Mouse (Mus musculus) heart, adult 2 months (tissue): ENCODE data around the gene Olfr491. TPM values are rescaled to one million over a fixed set of nuclear protein-coding genes. Genes with fewer than 3 reads are reported as not detected.

Experiments used
- DNase-seq, 2 experiments: peaks; one replicate each; pipeline ENCODE4 v3.0.0; 2021
- H3K27ac ChIP-seq: fragments of 200-600 bp; 2 replicates; pipeline ENCODE4 v1.8.1; 2022
- H3K27me3 ChIP-seq: fragments of 200-500 bp; 2 replicates; pipeline ENCODE4 v1.6.1; 2012; ENCODE audit warnings: mild to moderate bottlenecking, low read length, inconsistent platforms, mixed read lengths; ENCODE audit not compliant: control insufficient read depth, insufficient read depth
- H3K36me3 ChIP-seq: fragments of 200-500 bp; 2 replicates; pipeline ENCODE4 v1.6.1; 2012; ENCODE audit warnings: low read length, inconsistent platforms; ENCODE audit not compliant: control insufficient read depth, insufficient read depth
- H3K4me1 ChIP-seq: fragments of 200-500 bp; 2 replicates; pipeline ENCODE4 v1.6.1; 2011; ENCODE audit warnings: low read length; ENCODE audit not compliant: control insufficient read depth, insufficient read depth
- H3K4me3 ChIP-seq: fragments of 200-600 bp; 2 replicates; pipeline ENCODE4 v1.8.1; 2022
- H3K79me2 ChIP-seq: fragments of 200-500 bp; replicated peaks from 2 replicates; pipeline ENCODE4 v1.6.1; 2012; ENCODE audit warnings: mild to moderate bottlenecking, inconsistent platforms, low read length, moderate library complexity, mixed read lengths; ENCODE audit not compliant: control insufficient read depth, insufficient read depth
- H3K9ac ChIP-seq: fragments of 200-500 bp; 2 replicates; pipeline ENCODE4 v1.6.1; 2012; ENCODE audit warnings: low read depth, mild to moderate bottlenecking, control low read depth, inconsistent platforms, low read length, mixed read lengths
- CTCF ChIP-seq: fragments of 200-600 bp; IDR thresholded peaks from 2 replicates; pipeline ENCODE4 v1.8.1; 2022; ENCODE audit warnings: antibody characterized with exemption, mild to moderate bottlenecking, moderate library complexity
- EP300 ChIP-seq: fragments of 200-500 bp; IDR thresholded peaks from 2 replicates; pipeline ENCODE4 v1.6.1; 2011; ENCODE audit warnings: low read depth, low read length, control low read depth; ENCODE audit not compliant: insufficient read depth
- POLR2A ChIP-seq: fragments of 200-500 bp; IDR thresholded peaks from 2 replicates; pipeline ENCODE4 v1.6.1; 2011; ENCODE audit warnings: mild to moderate bottlenecking, low read depth, low read length, control low read depth; ENCODE audit not compliant: insufficient read depth
- WGBS: fragments of 180-500 bp; shearing (Covaris S2); methylation state at CpG from one replicate; pipeline ENCODE4 v1.1.7; 2018; 5-methylcytosine and 5-hydroxymethylcytosine counted together
- intact Hi-C: fragments of 180-260 bp; cut with DNase I; formaldehyde crosslinking; loops from one replicate; pipeline ENCODE4 v1.15.1; 2025
- long read RNA-seq: library from polyadenylated mRNA; stranded (forward); transcript quantifications from one replicate; pipeline ENCODE4 v2.0.0, GENCODE M21; 2021
- polyA plus RNA-seq: library from polyadenylated mRNA; depleted of rRNA; stranded (reverse); fragments of >200 nt; gene quantifications from 2 replicates; pipeline ENCODE4 v1.2.3, GENCODE M21; 2012; rRNA removed
- total RNA-seq, 2 experiments: library from RNA; stranded (reverse); gene quantifications; 2 replicates each; pipeline ENCODE4 v1.2.3; 2021

Gene Olfr491
- total RNA-seq (not detected), polyA plus RNA-seq (not detected in 2 replicates)
- long read RNA-seq, result 0 reads

DNA sequence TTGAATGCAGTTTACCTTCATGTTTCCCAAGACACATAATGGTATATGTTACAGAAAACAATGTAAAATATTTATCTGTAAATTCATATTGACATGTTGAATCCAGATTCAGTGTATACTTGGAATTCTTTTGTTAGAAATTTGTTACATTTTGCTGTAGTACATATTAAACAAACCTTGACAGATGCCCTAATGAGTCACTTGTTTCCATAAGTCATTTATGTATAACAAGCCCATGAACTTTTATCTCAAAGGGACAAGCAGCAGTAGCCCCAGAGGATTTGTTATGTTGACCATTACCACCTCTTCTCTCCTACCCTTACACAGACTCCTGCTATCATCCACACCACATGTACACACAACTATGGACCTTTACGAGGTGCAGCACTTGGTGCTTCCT is at the start of gene Olfr491:
Gene Olfr491, plus strand, starts transcription at position 301 of the 400 bp plus-strand sequence.
- H3K27ac ChIP-seq, result no peak within 1 kb of the TSS
- TF ChIP-seq EP300, result no peak
- no peak for TF ChIP-seq CTCF
- H3K4me3 ChIP-seq, result no peak within 1 kb of the TSS
- H3K9ac ChIP-seq, result no peak within 1 kb of the TSS
- H3K27me3 ChIP-seq, result no peaks in the 10 kb centered on the region
- H3K4me1 ChIP-seq, result no peaks in the 10 kb centered on the region
- DNase-seq, result no peak
- H3K79me2 ChIP-seq, result no peaks in the 10 kb centered on the region
- no peaks in the 10 kb centered on the region for H3K36me3 ChIP-seq
- WGBS, result 56% methylated on average over 1 of the region's 1 CpGs
- intact Hi-C loops, result no loop called here

DNA sequence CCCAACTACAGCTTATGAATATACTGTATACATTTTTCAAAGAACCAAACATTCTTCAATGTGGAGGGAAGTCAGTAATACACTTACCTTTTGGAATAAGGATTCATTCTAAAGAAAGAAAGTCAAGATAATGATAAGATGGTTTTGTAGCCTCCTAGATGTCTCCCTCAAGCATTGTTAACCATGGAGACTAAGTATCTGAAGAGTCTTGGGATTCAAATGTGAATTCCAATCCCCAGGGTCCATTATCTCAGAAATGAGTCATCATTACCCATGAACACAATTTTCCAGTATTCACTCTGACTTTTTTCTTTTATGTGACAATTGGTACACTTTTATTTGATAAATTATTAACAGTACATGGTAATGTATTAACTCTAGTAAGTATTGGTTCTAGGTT is 24.4 kb upstream of the Olfr491 start, which contains the start of gene Olfr490:
Gene Olfr490, minus strand, starts transcription at position 101 of the 400 bp plus-strand sequence.
- no peak within 1 kb of the TSS for H3K4me3 ChIP-seq
- no peak for DNase-seq
- no peaks in the 10 kb centered on the region for H3K4me1 ChIP-seq
- no peak for TF ChIP-seq POLR2A
- TF ChIP-seq CTCF, result no peak
- no peak for TF ChIP-seq EP300
- no peaks in the 10 kb centered on the region for H3K36me3 ChIP-seq
- no peaks in the 10 kb centered on the region for H3K79me2 ChIP-seq
- H3K27me3 ChIP-seq, result no peaks in the 10 kb centered on the region
- no peak within 1 kb of the TSS for H3K9ac ChIP-seq
- intact Hi-C loops, result no loop called here
- H3K27ac ChIP-seq, result no peak within 1 kb of the TSS

DNA sequence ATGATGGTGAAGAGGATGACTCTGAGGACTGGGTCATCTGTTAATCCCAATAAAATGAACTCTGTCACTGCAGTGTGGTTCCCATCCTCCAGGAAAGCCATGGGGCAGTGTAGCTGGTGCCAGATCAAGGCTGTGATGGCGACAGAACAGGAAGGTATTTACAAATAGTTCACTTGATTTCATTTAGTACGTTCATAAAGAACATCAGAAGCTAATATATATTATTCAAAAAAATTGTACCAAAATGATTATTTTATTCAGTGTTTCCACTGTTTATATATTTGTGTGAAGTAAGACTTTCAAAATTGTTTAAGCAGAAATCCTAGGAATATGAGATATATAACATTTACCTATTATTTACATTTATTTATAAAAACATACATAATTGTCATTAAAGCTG is 10.3 kb downstream of the Olfr491 start, which contains the start of gene Olfr492:
Gene Olfr492, minus strand, starts transcription at position 101 of the 400 bp plus-strand sequence.
- H3K27ac ChIP-seq, result no peak within 1 kb of the TSS
- 53% methylated on average over 2 of the region's 2 CpGs for WGBS
- intact Hi-C loops, result no loop called here
- H3K9ac ChIP-seq, result no peak within 1 kb of the TSS
- TF ChIP-seq EP300 (no peak), CTCF (no peak), POLR2A (no peak)
- no peaks in the 10 kb centered on the region for H3K36me3 ChIP-seq
- DNase-seq, result no peak
- H3K4me1 ChIP-seq, result no peaks in the 10 kb centered on the region
- no peaks in the 10 kb centered on the region for H3K27me3 ChIP-seq
- no peak within 1 kb of the TSS for H3K4me3 ChIP-seq
- H3K79me2 ChIP-seq, result no peaks in the 10 kb centered on the region

DNA sequence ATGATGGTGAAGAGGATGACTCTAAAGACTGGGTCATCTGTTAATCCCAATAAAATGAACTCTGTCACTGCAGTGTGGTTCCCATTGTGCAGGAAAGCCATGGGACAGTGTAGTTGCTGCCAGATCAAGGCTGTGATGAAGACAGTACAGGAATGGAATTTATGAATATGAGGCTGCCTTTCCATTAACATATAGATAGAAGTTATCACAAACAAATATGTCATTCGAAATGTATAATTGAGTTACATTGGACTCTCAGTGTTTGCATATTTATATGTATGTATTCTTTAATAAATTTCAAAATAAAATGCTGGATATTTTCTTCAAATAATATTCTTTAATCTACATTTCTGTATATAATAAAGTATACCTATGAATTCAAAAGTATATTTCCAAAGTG is 33.6 kb downstream of the Olfr491 start, which contains the start of gene Olfr493:
Gene Olfr493, minus strand, starts transcription at position 101 of the 400 bp plus-strand sequence.
- H3K4me1 ChIP-seq, result no peaks in the 10 kb centered on the region
- WGBS, result 36% methylated on average over 1 of the region's 1 CpGs
- H3K27me3 ChIP-seq, result no peaks in the 10 kb centered on the region
- TF ChIP-seq EP300 (no peak), POLR2A (no peak), CTCF (no peak)
- H3K36me3 ChIP-seq, result no peaks in the 10 kb centered on the region
- H3K4me3 ChIP-seq, result no peak within 1 kb of the TSS
- intact Hi-C loops, result no loop called here
- H3K9ac ChIP-seq, result no peak within 1 kb of the TSS
- H3K79me2 ChIP-seq, result no peaks in the 10 kb centered on the region
- H3K27ac ChIP-seq, result no peak within 1 kb of the TSS
- DNase-seq, result no peak

- WGBS, result 61% methylated on average over 3 of the region's 3 CpGs
- intact Hi-C loops, result no loop called here
- H3K36me3 ChIP-seq, result no peaks in the 10 kb centered on the region
- no peak within 1 kb of the TSS for H3K4me3 ChIP-seq
- H3K27ac ChIP-seq, result no peak within 1 kb of the TSS
- no peak for DNase-seq
- no peak for TF ChIP-seq EP300
- no peak for TF ChIP-seq CTCF
- no peak for TF ChIP-seq POLR2A
- H3K4me1 ChIP-seq, result no peaks in the 10 kb centered on the region
- no peak within 1 kb of the TSS for H3K9ac ChIP-seq
- H3K79me2 ChIP-seq, result no peaks in the 10 kb centered on the region
- H3K27me3 ChIP-seq, result no peaks in the 10 kb centered on the region
These were observed 51.8 kb downstream of the Olfr491 start, which contains the start of gene Olfr494 for GRCm38 (mm10) chr7:108365035-108365434. Gene Olfr494 (plus strand): TSS chr7:108365335.

Other genes starting within 250 kb of the Olfr491 start
- not detected for gene Olfr480, start 246.1 kb upstream of the Olfr491 start, total RNA-seq
- not detected in 2 replicates for gene Olfr480, start 246.1 kb upstream of the Olfr491 start, polyA plus RNA-seq
- not detected for gene Olfr481, start 233.6 kb upstream of the Olfr491 start, total RNA-seq
- gene Olfr481, start 233.6 kb upstream of the Olfr491 start, polyA plus RNA-seq, result not detected in 2 replicates
- under 1 TPM; 0.68 to 0.91 TPM for gene Olfr482, start 215.9 kb upstream of the Olfr491 start, total RNA-seq
- not detected in 2 replicates for gene Olfr482, start 215.9 kb upstream of the Olfr491 start, polyA plus RNA-seq
- gene Olfr483, start 212.6 kb upstream of the Olfr491 start, total RNA-seq, result not detected
- not detected in 2 replicates for gene Olfr483, start 212.6 kb upstream of the Olfr491 start, polyA plus RNA-seq
- gene Olfr484, start 186.0 kb upstream of the Olfr491 start, total RNA-seq, result not detected
- gene Olfr484, start 186.0 kb upstream of the Olfr491 start, polyA plus RNA-seq, result not detected in 2 replicates
- not detected for gene Olfr485, start 153.6 kb upstream of the Olfr491 start, total RNA-seq
- not detected in 2 replicates for gene Olfr485, start 153.6 kb upstream of the Olfr491 start, polyA plus RNA-seq
- gene Olfr486, start 140.7 kb upstream of the Olfr491 start, total RNA-seq, result not detected
- not detected in 2 replicates for gene Olfr486, start 140.7 kb upstream of the Olfr491 start, polyA plus RNA-seq
- not detected for gene Olfr487, start 98.8 kb upstream of the Olfr491 start, total RNA-seq
- not detected in 2 replicates for gene Olfr487, start 98.8 kb upstream of the Olfr491 start, polyA plus RNA-seq
- not detected for gene Olfr488, start 55.1 kb upstream of the Olfr491 start, total RNA-seq
- not detected in 2 replicates for gene Olfr488, start 55.1 kb upstream of the Olfr491 start, polyA plus RNA-seq
- gene Olfr490, start 24.5 kb upstream of the Olfr491 start, total RNA-seq, result not detected
- not detected in 2 replicates for gene Olfr490, start 24.5 kb upstream of the Olfr491 start, polyA plus RNA-seq
- gene Olfr492, start 10.2 kb downstream of the Olfr491 start, total RNA-seq, result not detected
- gene Olfr492, start 10.2 kb downstream of the Olfr491 start, polyA plus RNA-seq, result not detected in 2 replicates
- gene Olfr493, start 33.5 kb downstream of the Olfr491 start, total RNA-seq, result not detected
- gene Olfr493, start 33.5 kb downstream of the Olfr491 start, polyA plus RNA-seq, result not detected in 2 replicates
- gene Olfr494, start 51.9 kb downstream of the Olfr491 start, total RNA-seq, result not detected
- not detected in 2 replicates for gene Olfr494, start 51.9 kb downstream of the Olfr491 start, polyA plus RNA-seq
- not detected for gene Olfr495, start 79.7 kb downstream of the Olfr491 start, total RNA-seq
- gene Olfr495, start 79.7 kb downstream of the Olfr491 start, polyA plus RNA-seq, result not detected in 2 replicates
- gene Olfr497, start 107.0 kb downstream of the Olfr491 start, total RNA-seq, result not detected
- not detected in 2 replicates for gene Olfr497, start 107.0 kb downstream of the Olfr491 start, polyA plus RNA-seq
- not detected for gene Olfr498, start 151.9 kb downstream of the Olfr491 start, total RNA-seq
- not detected in 2 replicates for gene Olfr498, start 151.9 kb downstream of the Olfr491 start, polyA plus RNA-seq
- not detected for gene Olfr502, start 211.6 kb downstream of the Olfr491 start, total RNA-seq
- gene Olfr502, start 211.6 kb downstream of the Olfr491 start, polyA plus RNA-seq, result not detected in 2 replicates
- gene Olfr503, start 231.1 kb downstream of the Olfr491 start, total RNA-seq, result not detected
- not detected in 2 replicates for gene Olfr503, start 231.1 kb downstream of the Olfr491 start, polyA plus RNA-seq